Mouse (Mus musculus) stomach, postnatal 0 days (tissue): ENCODE results near the gene Ikbip.

Experiments used
- CTCF ChIP-seq: IDR thresholded peaks from 2 replicates; pipeline ENCODE4 v1.5.1; 2016; ENCODE audit warnings: antibody characterized with exemption, low read depth, mild to moderate bottlenecking, moderate library complexity
- EP300 ChIP-seq: optimal IDR thresholded peaks from 2 replicates; pipeline ENCODE3; 2016; ENCODE audit warnings: antibody characterized with exemption

DNA sequence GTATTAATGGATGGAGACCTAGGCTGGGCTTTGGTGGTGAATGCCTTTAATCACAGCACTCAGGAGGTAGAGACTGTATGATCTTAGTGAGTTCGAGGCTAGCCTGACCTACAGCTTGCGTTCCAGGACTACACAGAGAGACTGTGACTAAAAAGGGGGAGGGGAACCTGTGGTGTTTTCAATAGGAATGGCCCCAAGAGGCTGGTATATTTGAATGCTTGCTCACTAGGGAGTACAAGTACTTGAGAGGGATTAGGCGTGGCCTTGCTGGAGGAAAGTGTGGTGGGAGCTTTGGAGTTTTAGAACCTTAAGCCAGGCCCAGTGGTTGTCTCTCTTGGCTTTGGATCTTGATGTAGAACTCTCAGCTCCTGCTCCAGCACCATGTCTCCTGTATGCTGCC, 48.1 kb downstream of the Ikbip start:
- TF ChIP-seq CTCF (no peak), EP300 (no peak)
